Mouse (Mus musculus) midbrain, postnatal 0 days (tissue): Measurements from ENCODE around the gene Gm43302. TPM values are rescaled to one million over a fixed set of nuclear protein-coding genes. Genes with fewer than 3 reads are reported as not detected.
"Not testable (repeated sequence)": the region's sequence is repeated elsewhere in the genome, so short reads cannot be mapped to it uniquely, and the experiment has no call there.

ENCODE experiments used
- ATAC-seq: fragments of 200-750 bp; cut with Nextera tagmentation; 2 replicates; pipeline ENCODE4 v1.8.0; 2017; ENCODE audit warnings: moderate number of reproducible peaks, mild to moderate bottlenecking, moderate TSS enrichment, moderate library complexity; ENCODE audit not compliant: low FRiP score
- DNase-seq: peaks from one replicate; pipeline ENCODE4 v3.0.0-alpha.2; 2015; ENCODE audit warnings: low spot score
- H3K27ac ChIP-seq: fragments of 300-500 bp; sonication (generic); 2 replicates; pipeline ENCODE4 v1.5.1; 2014; ENCODE audit warnings: low read depth, mild to moderate bottlenecking, low read length, mixed read lengths
- H3K27me3 ChIP-seq: fragments of 300-500 bp; sonication (generic); 2 replicates; pipeline ENCODE4 v1.6.1; 2014; ENCODE audit warnings: low read length, control low read depth, mixed read lengths; ENCODE audit not compliant: insufficient read depth
- H3K36me3 ChIP-seq: fragments of 300-500 bp; sonication (generic); 2 replicates; pipeline ENCODE4 v1.6.1; 2014; ENCODE audit warnings: low read length, control low read depth, mixed read lengths; ENCODE audit not compliant: insufficient read depth
- H3K4me1 ChIP-seq: fragments of 300-500 bp; sonication (generic); 2 replicates; pipeline ENCODE4 v1.6.1; 2014; ENCODE audit warnings: mild to moderate bottlenecking, control low read depth, antibody characterized with exemption, low read length, mixed read lengths; ENCODE audit not compliant: insufficient read depth
- H3K4me2 ChIP-seq: fragments of 300-500 bp; sonication (generic); 2 replicates; pipeline ENCODE4 v1.6.1; 2014; ENCODE audit warnings: low read depth, mild to moderate bottlenecking, low read length, mixed read lengths; ENCODE audit not compliant: poor library complexity, severe bottlenecking
- H3K4me3 ChIP-seq: fragments of 300-500 bp; sonication (generic); 2 replicates; pipeline ENCODE4 v1.5.1; 2014; ENCODE audit warnings: low read depth, mild to moderate bottlenecking, low read length, moderate library complexity
- H3K9ac ChIP-seq: fragments of 300-500 bp; sonication (generic); replicated peaks from 2 replicates; pipeline ENCODE4 v1.6.1; 2014; ENCODE audit warnings: mild to moderate bottlenecking, low read length, moderate library complexity, mixed read lengths; ENCODE audit not compliant: poor library complexity, severe bottlenecking
- H3K9me3 ChIP-seq: fragments of 300-500 bp; sonication (generic); 2 replicates; pipeline ENCODE4 v1.6.1; 2016; ENCODE audit warnings: low read length, control low read depth
- CTCF ChIP-seq: IDR thresholded peaks from 2 replicates; pipeline ENCODE4 v1.5.1; 2016; ENCODE audit warnings: antibody characterized with exemption, mild to moderate bottlenecking
- WGBS: fragments of 180-500 bp; shearing (Covaris S2); extraction: QIAGEN DNeasy Blood & Tissue Kit; methylation state at CpG from one replicate; pipeline ENCODE4 v1.1.7; 2014; 5-methylcytosine and 5-hydroxymethylcytosine counted together
- polyA plus RNA-seq: library from polyadenylated mRNA; unstranded; fragments of >200 nt; fragmentation: Nextera tagmentation; extraction: Ambion mirVana; gene quantifications from 2 replicates; pipeline ENCODE4 v1.2.1, GENCODE M21; 2015
- total RNA-seq: library from RNA; depleted of rRNA; stranded (reverse); fragments of >200 nt; gene quantifications from 2 replicates; pipeline ENCODE4 v1.2.3, GENCODE M21; 2014; rRNA removed

The Gm43302 gene
- total RNA-seq (0.60 and 1.9 TPM in 2 replicates), polyA plus RNA-seq (not detected in 2 replicates)

- 42% methylated on average over 3 of the region's 3 CpGs for WGBS
- not testable (repeated sequence) for H3K27me3 ChIP-seq, H3K4me1 ChIP-seq, H3K9ac ChIP-seq, H3K4me3 ChIP-seq, H3K27ac ChIP-seq, H3K9me3 ChIP-seq, H3K36me3 ChIP-seq, H3K4me2 ChIP-seq
- ATAC-seq (0 out of 2 replicates have a peak, but pooled peaks have one; percentile 38), DNase-seq (peak; percentile 30)
Measured at GRCm38 (mm10) chr5:105293226-105294165, at the start of gene Gm43302, which contains the start of gene Gbp6. Gm43302 (minus strand) TSS chr5:105293695. Gbp6 (minus strand) TSS chr5:105293698.

- H3K9me3 ChIP-seq, result no peaks in the 10 kb centered on the region
- no peaks in the 10 kb centered on the region for H3K4me1 ChIP-seq
- H3K9ac ChIP-seq, result no peak overlapping the region
- no peaks in the 10 kb centered on the region for H3K36me3 ChIP-seq
- DNase-seq, result no peak
- no peak for TF ChIP-seq CTCF
- WGBS, result 72% methylated on average over 2 of the region's 2 CpGs
- no peak overlapping the region for H3K4me3 ChIP-seq
- H3K4me2 ChIP-seq, result no peak overlapping the region
- H3K27ac ChIP-seq, result no peak overlapping the region
- no peak for ATAC-seq
- H3K27me3 ChIP-seq, result no peaks in the 10 kb centered on the region
Measured at GRCm38 (mm10) chr5:105341281-105341680, 47.8 kb upstream of the Gm43302 start.

GRCm38 (mm10) chr5:105322543-105322942 lies 29.0 kb upstream of the Gm43302 start:
- no peak overlapping the region for H3K9ac ChIP-seq
- H3K9me3 ChIP-seq, result no peaks in the 10 kb centered on the region
- no peaks in the 10 kb centered on the region for H3K27me3 ChIP-seq
- no peak overlapping the region for H3K4me2 ChIP-seq
- H3K36me3 ChIP-seq, result no peaks in the 10 kb centered on the region
- ATAC-seq (no peak), DNase-seq (peak; percentile 52)
- no peak overlapping the region for H3K27ac ChIP-seq
- TF ChIP-seq CTCF, result peak; percentile 77
- 72% methylated on average over 2 of the region's 2 CpGs for WGBS
- no peak overlapping the region for H3K4me3 ChIP-seq
- no peaks in the 10 kb centered on the region for H3K4me1 ChIP-seq

- WGBS, result 76% methylated on average over 2 of the region's 2 CpGs
- Histone ChIP-seq H3K4me1 (no peaks in the 10 kb centered on the region), H3K27ac (no peak overlapping the region), H3K4me3 (no peak overlapping the region), H3K36me3 (no peaks in the 10 kb centered on the region), H3K4me2 (no peak overlapping the region), H3K27me3 (no peaks in the 10 kb centered on the region), H3K9ac (no peak overlapping the region), H3K9me3 (no peaks in the 10 kb centered on the region)
- no peak for ATAC-seq
- peak; percentile 8; the same call in 1 of the 2 replicates for TF ChIP-seq CTCF
- DNase-seq, result no peak
Measured at GRCm38 (mm10) chr5:105310941-105311340, 17.4 kb upstream of the Gm43302 start.

- not testable (repeated sequence) for H3K4me3 ChIP-seq, DNase-seq, H3K4me2 ChIP-seq, H3K27me3 ChIP-seq, H3K36me3 ChIP-seq, H3K9ac ChIP-seq, H3K9me3 ChIP-seq, H3K27ac ChIP-seq, ATAC-seq, H3K4me1 ChIP-seq
- WGBS, result 61% methylated on average over 1 of the region's 1 CpGs
Measured at GRCm38 (mm10) chr5:105309148-105309547, 15.7 kb upstream of the Gm43302 start.

GRCm38 (mm10) chr5:105306946-105307345 lies 13.5 kb upstream of the Gm43302 start:
- H3K27me3 ChIP-seq, H3K4me3 ChIP-seq, H3K4me1 ChIP-seq, H3K4me2 ChIP-seq, ATAC-seq, H3K27ac ChIP-seq, H3K9me3 ChIP-seq, DNase-seq, H3K36me3 ChIP-seq, H3K9ac ChIP-seq: not testable (repeated sequence)
